Mouse (Mus musculus) intestine, embryonic 15.5 days (tissue): ENCODE data around the gene 1700003H04Rik. TPM values are rescaled to one million over a fixed set of nuclear protein-coding genes. Genes with fewer than 3 reads are reported as not detected.

Source experiments
- ATAC-seq: fragments of 200-750 bp; cut with Nextera tagmentation; 2 replicates; pipeline ENCODE4 v1.8.0; 2017; ENCODE audit warnings: moderate TSS enrichment, moderate library complexity
- H3K27ac ChIP-seq: fragments of 300-500 bp; sonication (generic); 2 replicates; pipeline ENCODE4 v1.5.1; 2015; ENCODE audit warnings: mild to moderate bottlenecking, inconsistent platforms
- H3K27me3 ChIP-seq: fragments of 300-500 bp; sonication (generic); replicated peaks from 2 replicates; pipeline ENCODE4 v1.6.1; 2015; ENCODE audit warnings: inconsistent platforms
- H3K36me3 ChIP-seq: fragments of 300-500 bp; sonication (generic); 2 replicates; pipeline ENCODE4 v1.6.1; 2015; ENCODE audit warnings: inconsistent platforms
- H3K4me1 ChIP-seq: fragments of 300-500 bp; sonication (generic); replicated peaks from 2 replicates; pipeline ENCODE4 v1.6.1; 2015; ENCODE audit warnings: inconsistent platforms
- H3K4me2 ChIP-seq: fragments of 300-500 bp; sonication (generic); replicated peaks from 2 replicates; pipeline ENCODE4 v1.6.1; 2015; ENCODE audit warnings: mild to moderate bottlenecking, inconsistent platforms
- H3K4me3 ChIP-seq: fragments of 300-500 bp; sonication (generic); replicated peaks from 2 replicates; pipeline ENCODE4 v1.5.1; 2015; ENCODE audit warnings: inconsistent platforms
- H3K9ac ChIP-seq: fragments of 300-500 bp; sonication (generic); 2 replicates; pipeline ENCODE4 v1.6.1; 2015; ENCODE audit warnings: inconsistent platforms
- H3K9me3 ChIP-seq: fragments of 300-500 bp; sonication (generic); 2 replicates; pipeline ENCODE4 v1.6.1; 2016; ENCODE audit warnings: inconsistent platforms
- WGBS: fragments of 180-500 bp; shearing (Covaris S2); methylation state at CpG from one replicate; pipeline ENCODE4 v1.1.7; 2015; 5-methylcytosine and 5-hydroxymethylcytosine counted together
- polyA plus RNA-seq: library from polyadenylated mRNA; unstranded; fragments of >200 nt; fragmentation: Nextera tagmentation; extraction: Ambion mirVana; gene quantifications from 2 replicates; pipeline ENCODE4 v1.2.1, GENCODE M21; 2015

Gene 1700003H04Rik
- polyA plus RNA-seq, 1 experiment from 2014 or later: not detected

- WGBS: 51% methylated on average over 1 of the region's 1 CpGs
- Histone ChIP-seq H3K4me1 (no peaks in the 10 kb centered on the region), H3K9ac (no peak overlapping the region), H3K4me3 (no peak overlapping the region), H3K4me2 (no peak overlapping the region), H3K27me3 (no peaks in the 10 kb centered on the region), H3K36me3 (no peaks in the 10 kb centered on the region), H3K9me3 (no peaks in the 10 kb centered on the region), H3K27ac (no peak overlapping the region)
- ATAC-seq: no peak
Observed at GRCm38 (mm10) chr3:124536602-124537001, 44.3 kb downstream of the 1700003H04Rik start.

GRCm38 (mm10) chr3:124518786-124519185 is 62.1 kb downstream of the 1700003H04Rik start:
- no peaks in the 10 kb centered on the region for H3K9me3 ChIP-seq
- no peak for ATAC-seq
- no peak overlapping the region for H3K9ac ChIP-seq
- H3K4me1 ChIP-seq: no peaks in the 10 kb centered on the region
- no peak overlapping the region for H3K4me3 ChIP-seq
- no peaks in the 10 kb centered on the region for H3K27me3 ChIP-seq
- no peaks in the 10 kb centered on the region for H3K36me3 ChIP-seq
- H3K4me2 ChIP-seq: no peak overlapping the region
- no peak overlapping the region for H3K27ac ChIP-seq
- WGBS: 73% methylated on average over 2 of the region's 2 CpGs

Other genes starting within 250 kb of the 1700003H04Rik start
- not detected in 2 replicates for gene 1700006A11Rik, start 155.1 kb downstream of the 1700003H04Rik start, polyA plus RNA-seq